Mouse (Mus musculus) midbrain, embryonic 16.5 days (tissue): Measurements from ENCODE around the gene Fam222b. TPM values are rescaled to one million over a fixed set of nuclear protein-coding genes. Genes with fewer than 3 reads are reported as not detected.
"Not testable (repeated sequence)": the region's sequence is repeated elsewhere in the genome, so short reads cannot be mapped to it uniquely, and the experiment has no call there.

ENCODE experiments used
- ATAC-seq: fragments of 200-750 bp; cut with Nextera tagmentation; 2 replicates; pipeline ENCODE4 v1.8.0; 2017; ENCODE audit warnings: moderate TSS enrichment
- H3K27ac ChIP-seq: fragments of 300-500 bp; sonication (generic); 2 replicates; pipeline ENCODE4 v1.5.1; 2014; ENCODE audit warnings: mild to moderate bottlenecking, low read length, mixed read lengths
- H3K27me3 ChIP-seq: fragments of 300-500 bp; sonication (generic); 2 replicates; pipeline ENCODE4 v1.6.1; 2014; ENCODE audit warnings: low read depth, low read length, mixed read lengths; ENCODE audit not compliant: control insufficient read depth, insufficient read depth
- H3K36me3 ChIP-seq: fragments of 300-500 bp; sonication (generic); 2 replicates; pipeline ENCODE4 v1.6.1; 2014; ENCODE audit warnings: mild to moderate bottlenecking, low read length, moderate library complexity, mixed read lengths; ENCODE audit not compliant: control insufficient read depth, insufficient read depth
- H3K4me1 ChIP-seq: fragments of 300-500 bp; sonication (generic); 2 replicates; pipeline ENCODE4 v1.6.1; 2014; ENCODE audit warnings: mild to moderate bottlenecking, low read length, mixed read lengths; ENCODE audit not compliant: control insufficient read depth, insufficient read depth
- H3K4me2 ChIP-seq: fragments of 300-500 bp; sonication (generic); 2 replicates; pipeline ENCODE4 v1.6.1; 2014; ENCODE audit warnings: mild to moderate bottlenecking, low read length, mixed read lengths
- H3K4me3 ChIP-seq: fragments of 300-500 bp; sonication (generic); 2 replicates; pipeline ENCODE4 v1.5.1; 2014; ENCODE audit warnings: low read depth, mild to moderate bottlenecking, low read length, moderate library complexity, mixed read lengths
- H3K9ac ChIP-seq: fragments of 300-500 bp; sonication (generic); 2 replicates; pipeline ENCODE4 v1.6.1; 2014; ENCODE audit warnings: low read depth, low read length, mixed read lengths
- H3K9me3 ChIP-seq: fragments of 300-500 bp; sonication (generic); replicated peaks from 2 replicates; pipeline ENCODE4 v1.6.1; 2014; ENCODE audit warnings: mild to moderate bottlenecking, low read length, mixed read lengths; ENCODE audit not compliant: control insufficient read depth, poor library complexity, severe bottlenecking
- WGBS: fragments of 180-500 bp; shearing (Covaris S2); extraction: QIAGEN DNeasy Blood & Tissue Kit; methylation state at CpG from one replicate; pipeline ENCODE4 v1.1.7; 2014; 5-methylcytosine and 5-hydroxymethylcytosine counted together
- polyA plus RNA-seq: library from polyadenylated mRNA; unstranded; fragments of >200 nt; fragmentation: Nextera tagmentation; extraction: Ambion mirVana; gene quantifications from 2 replicates; pipeline ENCODE4 v1.2.1, GENCODE M21; 2015

Fam222b gene
- polyA plus RNA-seq, 1 experiment from 2014 or later = 28.7 TPM

GRCm38 (mm10) chr11:78182450-78182849, 88.0 kb downstream of the Fam222b start:
- WGBS = 7% methylated on average over 7 of the region's 7 CpGs
- peak overlapping the region; percentile 84 for H3K9ac ChIP-seq
- H3K4me1 ChIP-seq = peaks cover 27% of the 10 kb centered on the region
- peak overlapping the region; percentile 73 for H3K4me2 ChIP-seq
- no peaks in the 10 kb centered on the region for H3K9me3 ChIP-seq
- no peak for ATAC-seq
- H3K36me3 ChIP-seq = peaks cover 13% of the 10 kb centered on the region
- H3K27ac ChIP-seq = no peak overlapping the region; the same call in 1 of the 2 replicates
- H3K4me3 ChIP-seq = peak overlapping the region; percentile 67
- H3K27me3 ChIP-seq = no peaks in the 10 kb centered on the region

GRCm38 (mm10) chr11:78182961-78183844, 88.7 kb downstream of the Fam222b start, which contains the start of gene Rpl23a:
Gene Rpl23a, minus strand, starts transcription at chr11:78183584.
- Histone ChIP-seq H3K27ac (peak within 1 kb of the TSS; percentile 92), H3K4me2 (peak within 1 kb of the TSS; percentile 73), H3K9ac (peak within 1 kb of the TSS; percentile 84), H3K27me3 (no peaks in the 10 kb centered on the region), H3K4me1 (peaks cover 28% of the 10 kb centered on the region), H3K4me3 (peak within 1 kb of the TSS; percentile 67), H3K36me3 (peaks cover 13% of the 10 kb centered on the region), H3K9me3 (no peaks in the 10 kb centered on the region)
- peak; percentile 95 for ATAC-seq
- 0% methylated on average over 38 of the region's 38 CpGs for WGBS

GRCm38 (mm10) chr11:78183884-78184514, 89.5 kb downstream of the Fam222b start:
- WGBS = 49% methylated on average over 10 of the region's 10 CpGs
- Histone ChIP-seq H3K4me3 (peak overlapping the region; percentile 67), H3K27me3 (no peaks in the 10 kb centered on the region), H3K27ac (peak overlapping the region; percentile 92), H3K9me3 (no peaks in the 10 kb centered on the region), H3K4me2 (peak overlapping the region; percentile 48), H3K4me1 (peaks cover 23% of the 10 kb centered on the region), H3K9ac (0 out of 2 replicates have a peak overlapping the region, but pooled peaks have one; percentile 2), H3K36me3 (peaks cover 13% of the 10 kb centered on the region)
- ATAC-seq = 0 out of 2 replicates have a peak, but pooled peaks have one; percentile 21

- H3K27me3 ChIP-seq, H3K9ac ChIP-seq, ATAC-seq, H3K4me3 ChIP-seq, H3K27ac ChIP-seq, H3K4me2 ChIP-seq, H3K9me3 ChIP-seq: not testable (repeated sequence)
- Histone ChIP-seq H3K36me3 (peaks cover 10% of the 10 kb centered on the region), H3K4me1 (peaks cover 23% of the 10 kb centered on the region)
- WGBS = 98% methylated on average over 6 of the region's 6 CpGs
These were observed 90.2 kb downstream of the Fam222b start for GRCm38 (mm10) chr11:78184702-78185101.

- peak within 1 kb of the TSS; percentile 91 for H3K9ac ChIP-seq
- peak within 1 kb of the TSS; percentile 93 for H3K27ac ChIP-seq
- peaks cover 19% of the 10 kb centered on the region for H3K4me1 ChIP-seq
- WGBS = under 1% methylated on average over 62 of the region's 80 CpGs
- no peaks in the 10 kb centered on the region for H3K27me3 ChIP-seq
- H3K4me3 ChIP-seq = peak within 1 kb of the TSS; percentile 80
- peaks cover 18% of the 10 kb centered on the region for H3K36me3 ChIP-seq
- peak within 1 kb of the TSS; percentile 74 for H3K4me2 ChIP-seq
- peak; percentile 76 for ATAC-seq
- H3K9me3 ChIP-seq = no peaks in the 10 kb centered on the region
These were observed 94.1 kb downstream of the Fam222b start, which contains the start of gene Rab34 for GRCm38 (mm10) chr11:78188331-78189233. Gene Rab34, plus strand, starts transcription at chr11:78188430.

- Histone ChIP-seq H3K4me3 (peak overlapping the region; percentile 80), H3K27me3 (no peaks in the 10 kb centered on the region), H3K9me3 (no peaks in the 10 kb centered on the region), H3K4me1 (peaks cover 14% of the 10 kb centered on the region), H3K27ac (peak overlapping the region; percentile 93), H3K36me3 (peaks cover 20% of the 10 kb centered on the region), H3K9ac (peak overlapping the region; percentile 91), H3K4me2 (peak overlapping the region; percentile 74)
- WGBS = under 1% methylated on average over 42 of the region's 42 CpGs
- peak; percentile 83 for ATAC-seq
These were observed 95.0 kb downstream of the Fam222b start for GRCm38 (mm10) chr11:78189234-78190040.

- H3K9me3 ChIP-seq = no peaks in the 10 kb centered on the region
- no peaks in the 10 kb centered on the region for H3K27me3 ChIP-seq
- 75% methylated on average over 6 of the region's 6 CpGs for WGBS
- peak overlapping the region; percentile 80 for H3K4me3 ChIP-seq
- ATAC-seq = no peak
- H3K27ac ChIP-seq = peak overlapping the region; percentile 93
- no peak overlapping the region; the same call in 1 of the 2 replicates for H3K9ac ChIP-seq
- H3K36me3 ChIP-seq = peaks cover 20% of the 10 kb centered on the region
- H3K4me2 ChIP-seq = peak overlapping the region; percentile 74
- peaks cover 17% of the 10 kb centered on the region for H3K4me1 ChIP-seq
These were observed 95.6 kb downstream of the Fam222b start for GRCm38 (mm10) chr11:78190041-78190440.

- Histone ChIP-seq H3K4me1 (peaks cover 12% of the 10 kb centered on the region), H3K9me3 (no peaks in the 10 kb centered on the region), H3K36me3 (peaks cover 20% of the 10 kb centered on the region), H3K4me3 (no peak within 1 kb of the TSS), H3K27me3 (no peaks in the 10 kb centered on the region), H3K4me2 (peak within 1 kb of the TSS; percentile 52; the same call in 1 of the 2 replicates), H3K27ac (no peak within 1 kb of the TSS), H3K9ac (no peak within 1 kb of the TSS)
- 81% methylated on average over 1 of the region's 1 CpGs for WGBS
- no peak for ATAC-seq
These were observed 98.7 kb downstream of the Fam222b start, which contains the start of gene Proca1 for GRCm38 (mm10) chr11:78193113-78193512. Gene Proca1, plus strand, starts transcription at chr11:78193392.
